Mouse (Mus musculus) heart, embryonic 10.5 days (tissue): Measurements from ENCODE around the gene Vipr2. TPM values are rescaled to one million over a fixed set of nuclear protein-coding genes. Genes with fewer than 3 reads are reported as not detected.

Source experiments
- DNase-seq: peaks from one replicate; pipeline ENCODE4 v3.0.0-alpha.2; 2017; ENCODE audit warnings: low spot score
- H3K27ac ChIP-seq: fragments of 300-500 bp; sonication (generic); 2 replicates; pipeline ENCODE4 v1.5.1; 2016; ENCODE audit warnings: mild to moderate bottlenecking
- H3K27me3 ChIP-seq: fragments of 300-500 bp; sonication (generic); 2 replicates; pipeline ENCODE4 v1.6.1; 2016; ENCODE audit warnings: mild to moderate bottlenecking; ENCODE audit not compliant: poor library complexity, insufficient read depth, severe bottlenecking
- H3K36me3 ChIP-seq: fragments of 300-500 bp; sonication (generic); 2 replicates; pipeline ENCODE4 v1.6.1; 2016; ENCODE audit warnings: mild to moderate bottlenecking, moderate library complexity
- H3K4me1 ChIP-seq: fragments of 300-500 bp; sonication (generic); 2 replicates; pipeline ENCODE4 v1.6.1; 2016; ENCODE audit warnings: mild to moderate bottlenecking
- H3K4me3 ChIP-seq: fragments of 300-500 bp; sonication (generic); 2 replicates; pipeline ENCODE4 v1.5.1; 2016; ENCODE audit warnings: mild to moderate bottlenecking, moderate library complexity
- H3K9me3 ChIP-seq: fragments of 300-500 bp; sonication (generic); 2 replicates; pipeline ENCODE4 v1.6.1; 2016; ENCODE audit warnings: mild to moderate bottlenecking, moderate library complexity
- WGBS: fragments of 180-500 bp; shearing (Covaris S2); methylation state at CpG from one replicate; pipeline ENCODE4 v1.1.7; 2016; 5-methylcytosine and 5-hydroxymethylcytosine counted together
- polyA plus RNA-seq: library from polyadenylated mRNA; unstranded; fragments of >200 nt; fragmentation: Nextera tagmentation; extraction: Ambion mirVana; gene quantifications from 2 replicates; pipeline ENCODE4 v1.2.1, GENCODE M21; 2016

Gene Vipr2
- polyA plus RNA-seq, 1 experiment from 2014 or later, result 1.8 TPM

GRCm38 (mm10) chr12:116111007-116111694, 33.6 kb downstream of the Vipr2 start:
- DNase-seq, result no peak
- WGBS, result 72% methylated on average over 7 of the region's 7 CpGs
- Histone ChIP-seq H3K4me1 (no peaks in the 10 kb centered on the region), H3K36me3 (no peaks in the 10 kb centered on the region), H3K9me3 (no peaks in the 10 kb centered on the region), H3K4me3 (no peak overlapping the region), H3K27me3 (no peaks in the 10 kb centered on the region), H3K27ac (no peak overlapping the region)

DNA sequence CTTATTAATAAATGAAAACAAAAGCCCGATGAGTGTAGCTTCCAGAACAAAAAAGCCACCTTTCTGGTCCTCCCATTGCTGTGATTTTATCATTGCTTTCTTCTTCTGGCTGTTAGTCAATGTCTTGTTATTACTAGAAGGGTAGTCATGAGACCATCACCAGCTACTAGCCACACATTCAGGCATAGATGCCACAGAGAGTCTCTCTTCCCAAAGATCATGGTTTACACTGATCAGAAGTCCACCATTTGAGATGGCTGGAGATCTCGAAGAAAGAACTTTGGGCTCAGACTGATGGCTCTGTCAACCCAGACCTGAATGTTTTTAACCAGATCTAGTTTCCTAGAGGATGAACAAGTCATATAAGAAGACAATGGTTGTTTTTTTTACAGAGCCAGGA, 38.3 kb downstream of the Vipr2 start:
- Histone ChIP-seq H3K27me3 (no peaks in the 10 kb centered on the region), H3K36me3 (no peaks in the 10 kb centered on the region), H3K27ac (no peak overlapping the region), H3K4me3 (no peak overlapping the region), H3K9me3 (no peaks in the 10 kb centered on the region), H3K4me1 (no peaks in the 10 kb centered on the region)
- 82% methylated on average over 2 of the region's 2 CpGs for WGBS
- DNase-seq, result peak; percentile 55

- Histone ChIP-seq H3K27ac (no peak overlapping the region), H3K4me1 (no peaks in the 10 kb centered on the region), H3K9me3 (no peaks in the 10 kb centered on the region), H3K36me3 (no peaks in the 10 kb centered on the region), H3K4me3 (no peak overlapping the region), H3K27me3 (no peaks in the 10 kb centered on the region)
- peak; percentile 35 for DNase-seq
- 80% methylated on average over 5 of the region's 5 CpGs for WGBS
These were observed 38.9 kb downstream of the Vipr2 start for GRCm38 (mm10) chr12:116116455-116116854.

GRCm38 (mm10) chr12:116117352-116117929, 39.9 kb downstream of the Vipr2 start:
- H3K36me3 ChIP-seq, result no peaks in the 10 kb centered on the region
- DNase-seq, result peak; percentile 42
- no peak overlapping the region for H3K4me3 ChIP-seq
- WGBS, result 82% methylated on average over 5 of the region's 5 CpGs
- no peak overlapping the region for H3K27ac ChIP-seq
- no peaks in the 10 kb centered on the region for H3K27me3 ChIP-seq
- no peaks in the 10 kb centered on the region for H3K4me1 ChIP-seq
- no peaks in the 10 kb centered on the region for H3K9me3 ChIP-seq

DNA sequence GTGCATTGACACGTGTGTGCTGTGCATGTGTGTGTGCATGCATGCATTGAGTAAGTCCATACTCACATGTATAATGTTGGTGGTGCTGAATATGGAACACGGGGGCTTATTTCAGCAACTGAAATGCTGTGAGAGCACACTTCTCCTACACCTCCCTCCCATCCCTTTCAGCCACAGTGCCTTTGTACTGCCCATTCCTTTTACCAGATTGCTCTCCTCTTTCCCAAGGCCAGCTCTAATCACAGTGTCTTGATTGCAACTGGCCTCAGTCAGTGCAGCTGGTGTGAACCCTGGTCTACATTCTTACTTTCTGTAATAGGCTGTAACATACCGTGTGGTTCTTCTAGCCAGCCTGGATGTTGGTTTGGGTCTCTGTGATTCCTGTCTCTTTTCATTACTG, 41.5 kb downstream of the Vipr2 start:
- Histone ChIP-seq H3K36me3 (no peaks in the 10 kb centered on the region), H3K4me3 (no peak overlapping the region), H3K4me1 (no peaks in the 10 kb centered on the region), H3K27ac (no peak overlapping the region), H3K27me3 (no peaks in the 10 kb centered on the region), H3K9me3 (no peaks in the 10 kb centered on the region)
- WGBS, result 74% methylated on average over 3 of the region's 3 CpGs
- peak; percentile 58 for DNase-seq

GRCm38 (mm10) chr12:116123786-116124185, 46.3 kb downstream of the Vipr2 start:
- Histone ChIP-seq H3K27me3 (no peaks in the 10 kb centered on the region), H3K36me3 (no peaks in the 10 kb centered on the region), H3K4me1 (no peaks in the 10 kb centered on the region), H3K9me3 (no peaks in the 10 kb centered on the region), H3K4me3 (no peak overlapping the region), H3K27ac (no peak overlapping the region)
- WGBS, result 66% methylated on average over 3 of the region's 3 CpGs
- DNase-seq, result no peak

- Histone ChIP-seq H3K27me3 (no peaks in the 10 kb centered on the region), H3K27ac (no peak overlapping the region), H3K36me3 (no peaks in the 10 kb centered on the region), H3K9me3 (0 out of 2 replicates have a peak, but pooled peaks cover 3% of the 10 kb centered on the region), H3K4me3 (no peak overlapping the region), H3K4me1 (no peaks in the 10 kb centered on the region)
- peak; percentile 47 for DNase-seq
- 84% methylated on average over 7 of the region's 7 CpGs for WGBS
These were observed 53.4 kb downstream of the Vipr2 start for GRCm38 (mm10) chr12:116130936-116131335.

- Histone ChIP-seq H3K4me1 (no peaks in the 10 kb centered on the region), H3K36me3 (no peaks in the 10 kb centered on the region), H3K27me3 (no peaks in the 10 kb centered on the region), H3K4me3 (no peak overlapping the region), H3K27ac (no peak overlapping the region), H3K9me3 (0 out of 2 replicates have a peak, but pooled peaks cover 3% of the 10 kb centered on the region)
- WGBS, result 83% methylated on average over 5 of the region's 5 CpGs
- no peak for DNase-seq
These were observed 55.4 kb downstream of the Vipr2 start for GRCm38 (mm10) chr12:116132909-116133308.

- Histone ChIP-seq H3K27ac (no peak overlapping the region), H3K36me3 (no peaks in the 10 kb centered on the region), H3K27me3 (no peaks in the 10 kb centered on the region), H3K9me3 (0 out of 2 replicates have a peak, but pooled peaks cover 3% of the 10 kb centered on the region), H3K4me3 (no peak overlapping the region), H3K4me1 (no peaks in the 10 kb centered on the region)
- DNase-seq, result no peak
- 80% methylated on average over 4 of the region's 4 CpGs for WGBS
These were observed 58.4 kb downstream of the Vipr2 start for GRCm38 (mm10) chr12:116135906-116136305.

- Histone ChIP-seq H3K9me3 (0 out of 2 replicates have a peak, but pooled peaks cover 3% of the 10 kb centered on the region), H3K36me3 (no peaks in the 10 kb centered on the region), H3K4me3 (no peak overlapping the region), H3K27ac (no peak overlapping the region), H3K4me1 (no peaks in the 10 kb centered on the region), H3K27me3 (no peaks in the 10 kb centered on the region)
- DNase-seq, result no peak
- 67% methylated on average over 7 of the region's 7 CpGs for WGBS
These were observed 61.0 kb downstream of the Vipr2 start for GRCm38 (mm10) chr12:116138322-116139205.

DNA sequence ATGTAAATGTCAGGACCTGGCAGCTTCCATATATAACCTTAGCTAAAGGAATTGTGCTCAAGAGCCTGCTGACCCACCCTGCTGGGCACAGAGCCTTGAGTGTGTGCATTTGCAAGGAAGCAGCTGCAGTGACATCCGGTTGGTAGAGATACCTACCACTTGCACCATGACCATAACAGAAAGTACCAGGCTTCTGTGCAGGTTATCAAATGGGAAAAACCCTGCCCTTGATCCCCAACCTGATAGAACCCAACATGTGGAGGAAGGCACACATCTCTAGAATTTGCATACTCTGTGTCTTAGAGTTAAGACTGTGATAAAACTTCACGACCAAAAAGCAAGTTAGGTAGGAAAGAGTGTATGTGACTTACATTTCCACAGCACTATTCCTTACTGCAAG, 63.1 kb downstream of the Vipr2 start:
- Histone ChIP-seq H3K27me3 (no peaks in the 10 kb centered on the region), H3K4me3 (no peak overlapping the region), H3K4me1 (no peaks in the 10 kb centered on the region), H3K9me3 (0 out of 2 replicates have a peak, but pooled peaks cover under 1% of the 10 kb centered on the region), H3K27ac (no peak overlapping the region), H3K36me3 (no peaks in the 10 kb centered on the region)
- no peak for DNase-seq
- WGBS, result 82% methylated on average over 2 of the region's 2 CpGs

DNA sequence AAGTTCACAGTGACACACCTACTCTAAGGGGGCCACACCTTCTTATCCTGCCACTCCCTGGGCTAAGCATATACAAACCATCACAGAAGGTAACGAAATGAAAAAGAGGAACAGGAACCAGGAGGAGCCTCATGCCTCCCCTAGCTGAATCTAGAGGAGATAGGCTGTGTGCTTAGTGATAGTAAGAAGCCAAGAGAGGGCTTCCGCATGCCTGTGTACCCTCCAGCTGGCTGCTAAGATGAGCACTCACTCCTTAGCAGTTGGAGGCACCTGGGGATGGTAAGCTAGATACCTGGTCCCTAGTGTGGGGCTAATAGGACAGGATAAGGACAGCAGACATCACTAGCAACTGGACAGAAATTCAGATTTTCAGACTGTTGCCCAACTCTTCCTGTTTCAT, 64.3 kb downstream of the Vipr2 start:
- no peaks in the 10 kb centered on the region for H3K9me3 ChIP-seq
- WGBS, result 75% methylated on average over 2 of the region's 2 CpGs
- H3K36me3 ChIP-seq, result no peaks in the 10 kb centered on the region
- no peaks in the 10 kb centered on the region for H3K4me1 ChIP-seq
- no peak for DNase-seq
- no peak overlapping the region for H3K4me3 ChIP-seq
- H3K27ac ChIP-seq, result no peak overlapping the region
- no peaks in the 10 kb centered on the region for H3K27me3 ChIP-seq

- no peak overlapping the region for H3K4me3 ChIP-seq
- no peaks in the 10 kb centered on the region for H3K36me3 ChIP-seq
- no peak overlapping the region for H3K27ac ChIP-seq
- no peaks in the 10 kb centered on the region for H3K9me3 ChIP-seq
- no peaks in the 10 kb centered on the region for H3K4me1 ChIP-seq
- H3K27me3 ChIP-seq, result no peaks in the 10 kb centered on the region
- WGBS, result 77% methylated on average over 3 of the region's 3 CpGs
- no peak for DNase-seq
These were observed 64.9 kb downstream of the Vipr2 start for GRCm38 (mm10) chr12:116142464-116142863.
